Mouse (Mus musculus) left cerebral cortex, adult 8-10 months (tissue): Measurements from ENCODE around the gene Med29. TPM values are rescaled to one million over a fixed set of nuclear protein-coding genes. Genes with fewer than 3 reads are reported as not detected.
A peak's percentile ranks its signal among the peaks of the same experiment; 100 is the strongest.

Experiments used
- DNase-seq, 2 experiments: peaks; one replicate each; pipeline ENCODE4 v3.0.0; 2022; ENCODE audit warnings: low spot score in 2 of 2
- total RNA-seq, 4 experiments: library from RNA; stranded (reverse); gene quantifications; 2 replicates each; pipeline ENCODE4 v1.2.4; 2022

The Med29 gene
- total RNA-seq: 10 to 100 TPM; 13.2 to 17.4 (median 16.3) TPM

- peak; percentile 93 to 99 for DNase-seq
Measured at GRCm38 (mm10) chr7:28392429-28393271, at the start of gene Med29, which contains the start of gene Paf1. Med29 (minus strand) TSS chr7:28392708. Paf1 (plus strand) TSS chr7:28392951.

- no peak for DNase-seq
Measured at GRCm38 (mm10) chr7:28441776-28442485, 49.4 kb upstream of the Med29 start.

GRCm38 (mm10) chr7:28440739-28441138 lies 48.2 kb upstream of the Med29 start:
- DNase-seq: no peak

GRCm38 (mm10) chr7:28438771-28439170 lies 46.3 kb upstream of the Med29 start:
- no peak for DNase-seq

- DNase-seq: no peak
Measured at GRCm38 (mm10) chr7:28437964-28438363, 45.5 kb upstream of the Med29 start.

- DNase-seq: peak in 1 of 2 experiments; percentile 62
Measured at GRCm38 (mm10) chr7:28436932-28437570, 44.5 kb upstream of the Med29 start, which contains the start of gene Gmfg. Gmfg (plus strand) TSS chr7:28437447.

GRCm38 (mm10) chr7:28436271-28436904 lies 43.9 kb upstream of the Med29 start:
- DNase-seq: peak; percentile 99 to 100

GRCm38 (mm10) chr7:28435660-28436259 lies 43.3 kb upstream of the Med29 start:
- DNase-seq: peak in 1 of 2 experiments; percentile 42

GRCm38 (mm10) chr7:28432252-28432651 lies 39.7 kb upstream of the Med29 start:
- DNase-seq: no peak

- no peak for DNase-seq
Measured at GRCm38 (mm10) chr7:28430512-28430911, 38.0 kb upstream of the Med29 start.

GRCm38 (mm10) chr7:28427738-28428137 lies 35.2 kb upstream of the Med29 start:
- no peak for DNase-seq

- DNase-seq: no peak
Measured at GRCm38 (mm10) chr7:28423018-28423417, 30.5 kb upstream of the Med29 start.

GRCm38 (mm10) chr7:28419416-28419815 lies 26.9 kb upstream of the Med29 start:
- DNase-seq: no peak

- no peak for DNase-seq
Measured at GRCm38 (mm10) chr7:28418096-28418670, 25.7 kb upstream of the Med29 start.

- no peak for DNase-seq
Measured at GRCm38 (mm10) chr7:28417368-28417767, 24.9 kb upstream of the Med29 start.

GRCm38 (mm10) chr7:28412826-28413225 lies 20.3 kb upstream of the Med29 start:
- no peak for DNase-seq

GRCm38 (mm10) chr7:28410841-28411475 lies 18.4 kb upstream of the Med29 start:
- DNase-seq: no peak

GRCm38 (mm10) chr7:28401942-28402341 lies 9.4 kb upstream of the Med29 start:
- DNase-seq: no peak

- no peak for DNase-seq
Measured at GRCm38 (mm10) chr7:28401030-28401429, 8.5 kb upstream of the Med29 start.

- DNase-seq: no peak
Measured at GRCm38 (mm10) chr7:28398696-28399340, 6.3 kb upstream of the Med29 start.
